Mouse (Mus musculus): ENCODE measurements around the gene Ceacam13.
"Not testable (repeated sequence)": the region's sequence is repeated elsewhere in the genome, so short reads cannot be mapped to it uniquely, and the experiment has no call there.

Gene Ceacam13

DNA sequence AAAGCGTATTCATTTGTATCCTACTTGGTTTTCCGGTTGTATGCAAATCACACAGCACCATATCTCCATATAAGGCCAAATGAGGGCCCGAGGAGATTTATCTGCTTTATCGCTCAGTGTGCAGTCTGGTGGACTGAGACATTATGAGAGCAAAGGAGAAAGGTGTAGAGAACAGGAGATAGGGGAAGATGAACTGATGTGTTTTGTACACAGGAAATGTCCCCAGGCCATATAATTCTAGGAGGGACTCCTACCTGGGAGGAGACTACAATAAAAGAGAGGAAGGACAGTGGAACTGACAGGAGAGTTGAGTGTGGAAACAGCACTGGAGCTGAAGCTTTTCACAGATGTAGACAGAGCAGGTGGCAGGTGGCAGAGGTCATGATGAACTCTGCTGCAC lies at the start of gene Ceacam13:
Ceacam13 (plus strand) TSS at position 301 of the 400 bp plus-strand sequence.
- no peak for DNase-seq (ENCODE audit: low read depth, low spot score)

DNA sequence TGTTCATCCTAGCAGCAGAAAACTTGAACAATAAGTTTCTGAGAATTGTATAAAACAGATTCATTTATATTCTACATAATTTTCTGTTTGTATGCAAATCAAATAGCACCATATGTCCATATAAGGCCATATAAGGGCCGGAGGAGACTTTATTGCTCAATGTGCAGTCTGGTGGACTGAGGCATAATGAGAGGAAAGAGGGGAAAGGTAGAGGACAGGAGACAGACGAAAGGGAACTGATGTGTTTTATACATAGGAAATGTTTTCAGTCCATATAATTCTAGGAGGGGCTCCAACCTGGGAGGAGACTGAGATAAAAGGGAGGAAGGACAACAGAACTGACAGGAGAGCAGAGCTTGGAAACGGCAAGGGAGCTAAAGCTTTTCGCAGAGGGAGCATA lies 37.9 kb upstream of the Ceacam13 start, which contains the start of gene Ceacam11:
Ceacam11 (plus strand) TSS at position 301 of the 400 bp plus-strand sequence.
- DNase-seq (ENCODE audit: low read depth, low spot score): no peak

- DNase-seq (ENCODE audit: low read depth, low spot score): not testable (repeated sequence)
Observed at GRCm38 (mm10) chr7:18001131-18001530, 8.6 kb upstream of the Ceacam13 start.

DNA sequence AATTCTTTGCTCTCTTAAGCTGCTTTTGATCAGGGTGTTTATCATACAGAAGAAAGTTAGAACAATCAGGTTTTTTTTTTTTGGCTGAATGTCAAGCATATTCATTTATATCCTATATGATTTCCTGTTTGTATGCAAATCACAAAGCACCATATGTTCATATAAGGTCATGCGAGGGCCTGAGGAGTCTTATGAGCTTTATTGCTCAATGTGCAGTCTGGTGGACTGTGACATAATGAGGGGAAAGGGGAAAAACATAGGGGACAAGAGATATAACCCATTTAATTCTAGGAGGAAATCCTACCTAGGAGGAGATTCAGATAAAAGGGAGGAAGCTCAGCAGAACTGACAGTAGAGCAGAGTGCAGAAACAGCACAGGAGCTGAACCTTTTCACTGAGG lies 55.9 kb downstream of the Ceacam13 start, which contains the start of gene Ceacam12:
Ceacam12 (plus strand) TSS at position 301 of the 400 bp plus-strand sequence.
- DNase-seq (ENCODE audit: low read depth, low spot score): no peak
